Mouse (Mus musculus): Measurements from ENCODE around the gene Scn10a. TPM values are rescaled to one million over a fixed set of nuclear protein-coding genes. Genes with fewer than 3 reads are reported as not detected.
A peak's percentile ranks its signal among the peaks of the same experiment; 100 is the strongest.

Gene Scn10a
- polyA plus RNA-seq, 1 experiment from 2014 or later: 1.3 TPM

GRCm38 (mm10) chr9:119604607-119605006, 114.5 kb downstream of the Scn10a start:
- Histone ChIP-seq H3K4me1 (ENCODE audit: control insufficient read depth, insufficient read depth, low read length) (0 out of 2 replicates have a peak, but pooled peaks cover 6% of the 10 kb centered on the region), H3K27ac (ENCODE audit: low read depth, low read length) (no peak overlapping the region)
- no peak for ATAC-seq (replicated peaks; ENCODE audit: insufficient number of reproducible peaks, low FRiP score, low TSS enrichment)

DNA sequence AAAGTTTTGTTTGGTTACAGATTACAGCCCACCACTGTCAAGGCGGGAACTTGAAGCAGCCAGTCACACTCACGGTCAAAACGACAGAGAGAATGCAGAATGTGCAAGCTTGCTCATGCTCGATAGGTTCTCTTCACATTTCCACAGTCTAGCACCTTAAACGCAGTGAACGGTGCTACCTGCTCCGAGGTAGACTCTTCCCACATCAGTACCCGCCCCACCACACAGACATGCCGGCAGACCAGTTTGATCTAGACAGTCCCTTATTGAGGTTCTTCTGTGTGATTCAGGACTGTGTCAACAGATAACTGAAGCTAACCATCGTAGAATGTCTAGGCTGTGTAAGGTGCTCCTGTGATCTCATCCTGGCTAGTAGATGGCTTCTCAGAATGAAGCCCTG, 120.6 kb downstream of the Scn10a start:
- Histone ChIP-seq H3K9ac (ENCODE audit: low read depth, low read length) (no peak overlapping the region), H3K4me1 (ENCODE audit: control insufficient read depth, insufficient read depth, low read length) (no peaks in the 10 kb centered on the region), H3K27me3 (ENCODE audit: control insufficient read depth, insufficient read depth, low read length) (no peaks in the 10 kb centered on the region), H3K36me3 (ENCODE audit: control insufficient read depth, insufficient read depth, low read length) (no peaks in the 10 kb centered on the region), H3K9me3 (replicated peaks; ENCODE audit: control insufficient read depth, low read length) (peaks cover 3% of the 10 kb centered on the region; the same call in 1 of the 2 replicates), H3K4me3 (ENCODE audit: low read depth, low read length) (no peak overlapping the region), H3K4me2 (no peak overlapping the region), H3K27ac (ENCODE audit: low read depth, low read length) (no peak overlapping the region)
- no peak for ATAC-seq (replicated peaks; ENCODE audit: insufficient number of reproducible peaks, low FRiP score, low TSS enrichment)
- 82% methylated on average over 10 of the region's 10 CpGs for WGBS (ENCODE audit: insufficient replicate concordance)

More at GRCm38 (mm10) chr9:119604607-119605006, 114.5 kb downstream of the Scn10a start:
- Histone ChIP-seq H3K9me3 (replicated peaks; ENCODE audit: control insufficient read depth, low read length) (peaks cover 3% of the 10 kb centered on the region; the same call in 1 of the 2 replicates), H3K4me3 (ENCODE audit: low read depth, low read length) (no peak overlapping the region), H3K9ac (ENCODE audit: low read depth, low read length) (no peak overlapping the region), H3K36me3 (ENCODE audit: control insufficient read depth, insufficient read depth, low read length) (no peaks in the 10 kb centered on the region), H3K4me2 (no peak overlapping the region), H3K27me3 (ENCODE audit: control insufficient read depth, insufficient read depth, low read length) (no peaks in the 10 kb centered on the region)
- WGBS (ENCODE audit: insufficient replicate concordance): 70% methylated on average over 8 of the region's 8 CpGs

DNA sequence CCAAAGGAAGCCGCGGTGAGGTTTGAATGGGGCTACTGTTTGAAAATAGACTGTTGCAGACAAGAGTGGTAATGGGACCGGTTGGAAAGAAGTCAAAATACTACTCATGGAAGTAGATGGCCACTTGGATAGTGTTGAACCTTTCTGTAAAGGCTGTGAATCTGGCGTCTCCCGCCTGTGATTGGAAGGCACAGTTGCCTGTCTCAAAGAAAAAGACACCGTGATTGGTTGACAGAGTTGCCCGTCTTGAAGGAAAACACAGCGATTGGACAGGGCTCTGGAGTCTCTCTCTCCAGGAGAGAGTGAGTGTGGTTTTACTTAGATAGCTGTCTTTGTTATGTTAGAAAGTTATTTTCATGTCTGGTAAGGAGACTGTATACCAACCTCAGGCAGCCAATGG, 121.8 kb downstream of the Scn10a start:
- no peaks in the 10 kb centered on the region for H3K4me1 ChIP-seq (ENCODE audit: control insufficient read depth, insufficient read depth, low read length)
- H3K4me2 ChIP-seq: no peak overlapping the region
- 75% methylated on average over 8 of the region's 8 CpGs for WGBS (ENCODE audit: insufficient replicate concordance)
- no peak overlapping the region for H3K4me3 ChIP-seq (ENCODE audit: low read depth, low read length)
- no peaks in the 10 kb centered on the region for H3K27me3 ChIP-seq (ENCODE audit: control insufficient read depth, insufficient read depth, low read length)
- no peak overlapping the region for H3K9ac ChIP-seq (ENCODE audit: low read depth, low read length)
- ATAC-seq (replicated peaks; ENCODE audit: insufficient number of reproducible peaks, low FRiP score, low TSS enrichment): no peak
- H3K36me3 ChIP-seq (ENCODE audit: control insufficient read depth, insufficient read depth, low read length): no peaks in the 10 kb centered on the region
- H3K27ac ChIP-seq (ENCODE audit: low read depth, low read length): no peak overlapping the region
- peaks cover 3% of the 10 kb centered on the region; the same call in 1 of the 2 replicates for H3K9me3 ChIP-seq (replicated peaks; ENCODE audit: control insufficient read depth, low read length)

GRCm38 (mm10) chr9:119589592-119589991, 129.5 kb downstream of the Scn10a start:
- Histone ChIP-seq H3K36me3 (ENCODE audit: control insufficient read depth, insufficient read depth, low read length) (no peaks in the 10 kb centered on the region), H3K9me3 (replicated peaks; ENCODE audit: control insufficient read depth, low read length) (no peaks in the 10 kb centered on the region), H3K27me3 (ENCODE audit: control insufficient read depth, insufficient read depth, low read length) (no peaks in the 10 kb centered on the region), H3K4me2 (no peak overlapping the region), H3K4me3 (ENCODE audit: low read depth, low read length) (no peak overlapping the region), H3K9ac (ENCODE audit: low read depth, low read length) (no peak overlapping the region), H3K4me1 (ENCODE audit: control insufficient read depth, insufficient read depth, low read length) (peaks cover 8% of the 10 kb centered on the region), H3K27ac (ENCODE audit: low read depth, low read length) (no peak overlapping the region)
- no peak for ATAC-seq (replicated peaks; ENCODE audit: insufficient number of reproducible peaks, low FRiP score, low TSS enrichment)
- WGBS (ENCODE audit: insufficient replicate concordance): 80% methylated on average over 8 of the region's 8 CpGs

DNA sequence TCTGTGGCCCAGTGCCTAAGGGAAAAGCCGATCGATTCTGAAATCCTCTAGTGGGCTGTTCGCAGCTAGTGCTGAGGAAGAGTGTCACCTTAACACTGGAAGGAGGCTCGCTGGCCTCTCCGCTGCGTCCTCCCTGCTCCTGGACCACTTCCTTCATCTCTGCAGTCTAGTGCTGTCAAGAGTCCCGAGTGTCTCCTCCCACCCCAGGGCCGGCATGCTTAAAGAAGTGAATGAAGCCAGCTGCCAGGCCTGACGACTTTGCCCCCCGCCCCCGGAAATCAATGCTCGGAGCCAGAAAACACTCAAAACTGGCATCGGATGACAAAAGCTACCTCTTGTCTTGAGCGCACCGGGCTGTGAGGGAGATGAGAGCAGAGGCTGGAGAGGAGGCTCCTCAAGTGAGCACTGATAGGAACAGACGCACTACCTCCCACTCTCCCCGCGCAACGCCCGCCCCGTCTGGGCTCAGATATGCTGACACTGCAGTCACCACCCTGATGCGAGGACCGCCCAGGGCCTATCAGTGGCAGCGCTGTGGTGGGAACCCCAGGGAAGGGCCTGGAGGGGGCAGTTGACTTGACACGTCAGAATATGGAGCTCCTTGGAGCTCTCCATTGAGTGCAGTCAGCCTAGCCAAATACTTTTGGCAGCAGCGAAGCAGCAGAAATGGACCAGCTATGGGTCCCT, 130.2 kb downstream of the Scn10a start:
- no peak overlapping the region for H3K27ac ChIP-seq (ENCODE audit: low read depth, low read length)
- H3K4me1 ChIP-seq (ENCODE audit: control insufficient read depth, insufficient read depth, low read length): peaks cover 8% of the 10 kb centered on the region
- peak overlapping the region; percentile 39; the same call in 1 of the 2 replicates for H3K9ac ChIP-seq (ENCODE audit: low read depth, low read length)
- peak overlapping the region; percentile 17 for H3K4me3 ChIP-seq (ENCODE audit: low read depth, low read length)
- H3K36me3 ChIP-seq (ENCODE audit: control insufficient read depth, insufficient read depth, low read length): no peaks in the 10 kb centered on the region
- H3K4me2 ChIP-seq: peak overlapping the region; percentile 56
- peak; percentile 77 for ATAC-seq (replicated peaks; ENCODE audit: insufficient number of reproducible peaks, low FRiP score, low TSS enrichment)
- 21% methylated on average over 26 of the region's 26 CpGs for WGBS (ENCODE audit: insufficient replicate concordance)
- no peaks in the 10 kb centered on the region for H3K27me3 ChIP-seq (ENCODE audit: control insufficient read depth, insufficient read depth, low read length)
- no peaks in the 10 kb centered on the region for H3K9me3 ChIP-seq (replicated peaks; ENCODE audit: control insufficient read depth, low read length)

GRCm38 (mm10) chr9:119580668-119581067, 138.5 kb downstream of the Scn10a start:
- H3K4me3 ChIP-seq (ENCODE audit: low read depth, low read length): no peak overlapping the region
- ATAC-seq (replicated peaks; ENCODE audit: insufficient number of reproducible peaks, low FRiP score, low TSS enrichment): no peak
- no peaks in the 10 kb centered on the region for H3K36me3 ChIP-seq (ENCODE audit: control insufficient read depth, insufficient read depth, low read length)
- under 1% methylated on average over 6 of the region's 6 CpGs for WGBS (ENCODE audit: insufficient replicate concordance)
- peaks cover 50% of the 10 kb centered on the region for H3K27me3 ChIP-seq (ENCODE audit: control insufficient read depth, insufficient read depth, low read length)
- no peak overlapping the region for H3K9ac ChIP-seq (ENCODE audit: low read depth, low read length)
- peaks cover 16% of the 10 kb centered on the region for H3K4me1 ChIP-seq (ENCODE audit: control insufficient read depth, insufficient read depth, low read length)
- H3K4me2 ChIP-seq: no peak overlapping the region
- no peaks in the 10 kb centered on the region for H3K9me3 ChIP-seq (replicated peaks; ENCODE audit: control insufficient read depth, low read length)
- H3K27ac ChIP-seq (ENCODE audit: low read depth, low read length): no peak overlapping the region

DNA sequence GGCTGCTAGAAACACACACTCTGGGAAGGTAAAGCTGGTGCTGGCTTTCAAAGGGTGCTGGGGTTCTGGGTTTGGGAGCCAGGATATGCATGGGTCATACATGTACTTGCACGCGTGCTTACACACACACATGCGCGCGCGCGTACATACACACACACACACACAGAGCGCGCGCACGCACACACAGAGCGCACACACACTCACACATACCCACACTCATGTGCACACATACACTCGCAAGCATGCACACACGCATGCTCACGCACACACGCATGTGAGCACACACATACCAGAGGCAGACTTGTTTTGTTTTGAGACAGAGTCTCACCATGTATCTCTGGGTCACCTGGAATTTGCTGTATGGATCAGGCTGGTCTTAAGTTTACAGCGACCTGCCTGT, 138.9 kb downstream of the Scn10a start:
- H3K9me3 ChIP-seq (replicated peaks; ENCODE audit: control insufficient read depth, low read length): no peaks in the 10 kb centered on the region
- no peak overlapping the region for H3K27ac ChIP-seq (ENCODE audit: low read depth, low read length)
- H3K4me3 ChIP-seq (ENCODE audit: low read depth, low read length): no peak overlapping the region
- peaks cover 55% of the 10 kb centered on the region for H3K27me3 ChIP-seq (ENCODE audit: control insufficient read depth, insufficient read depth, low read length)
- 85% methylated on average over 17 of the region's 17 CpGs for WGBS (ENCODE audit: insufficient replicate concordance)
- peaks cover 20% of the 10 kb centered on the region for H3K4me1 ChIP-seq (ENCODE audit: control insufficient read depth, insufficient read depth, low read length)
- no peaks in the 10 kb centered on the region for H3K36me3 ChIP-seq (ENCODE audit: control insufficient read depth, insufficient read depth, low read length)
- no peak overlapping the region for H3K4me2 ChIP-seq
- ATAC-seq (replicated peaks; ENCODE audit: insufficient number of reproducible peaks, low FRiP score, low TSS enrichment): no peak
- no peak overlapping the region for H3K9ac ChIP-seq (ENCODE audit: low read depth, low read length)

DNA sequence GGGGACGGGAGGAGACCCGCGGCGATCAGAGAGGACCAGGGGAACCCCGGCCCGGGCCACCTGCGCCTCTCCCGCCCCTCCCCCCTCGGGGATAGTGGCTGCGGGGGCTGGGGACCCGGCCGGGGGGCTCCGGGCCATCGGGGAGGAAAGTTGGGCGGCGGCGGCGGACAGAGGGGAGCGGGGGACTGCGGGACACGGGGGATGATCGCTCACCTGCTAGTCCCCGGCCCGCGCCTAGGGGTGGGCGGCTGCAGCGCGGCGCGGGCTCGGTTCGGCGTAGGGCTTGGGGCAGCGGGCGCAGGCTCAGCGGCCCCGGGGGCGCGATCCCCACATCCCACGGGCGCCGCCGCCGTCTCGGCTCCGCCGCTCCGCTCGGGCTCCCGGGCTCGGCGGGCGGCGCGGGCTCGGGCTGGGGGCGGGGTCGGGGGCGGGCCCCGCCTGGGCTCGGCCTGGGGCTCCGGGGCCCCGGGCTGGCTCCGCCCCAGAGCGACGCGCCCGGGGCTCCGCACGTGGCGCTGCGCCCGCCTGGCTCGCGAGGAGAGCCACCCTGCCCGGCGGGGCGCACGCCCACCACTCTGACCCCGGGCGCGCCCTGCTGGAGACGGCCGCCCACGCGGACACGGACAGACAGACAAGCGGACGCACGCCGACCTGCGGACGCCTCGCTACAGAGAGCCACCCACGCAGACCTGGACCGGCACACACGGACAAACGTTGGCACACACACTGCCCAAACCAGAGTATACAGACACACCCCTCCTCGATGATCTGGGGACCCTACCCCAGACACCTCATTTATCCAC, 140.3 kb downstream of the Scn10a start, which contains the start of gene Scn5a:
Scn5a (minus strand) TSS at position 381 of the 803 bp plus-strand sequence.
- peaks cover 27% of the 10 kb centered on the region for H3K4me1 ChIP-seq (ENCODE audit: control insufficient read depth, insufficient read depth, low read length)
- WGBS (ENCODE audit: insufficient replicate concordance): 2% methylated on average over 58 of the region's 99 CpGs
- H3K4me3 ChIP-seq (ENCODE audit: low read depth, low read length): peak within 1 kb of the TSS; percentile 74
- H3K27me3 ChIP-seq (ENCODE audit: control insufficient read depth, insufficient read depth, low read length): peaks cover 64% of the 10 kb centered on the region
- H3K4me2 ChIP-seq: peak within 1 kb of the TSS; percentile 87
- H3K9me3 ChIP-seq (replicated peaks; ENCODE audit: control insufficient read depth, low read length): no peaks in the 10 kb centered on the region
- H3K9ac ChIP-seq (ENCODE audit: low read depth, low read length): peak within 1 kb of the TSS; percentile 75
- peak; percentile 53 for ATAC-seq (replicated peaks; ENCODE audit: insufficient number of reproducible peaks, low FRiP score, low TSS enrichment)
- H3K36me3 ChIP-seq (ENCODE audit: control insufficient read depth, insufficient read depth, low read length): no peaks in the 10 kb centered on the region
- peak within 1 kb of the TSS; percentile 29; the same call in 1 of the 2 replicates for H3K27ac ChIP-seq (ENCODE audit: low read depth, low read length)
